Mouse (Mus musculus): ENCODE measurements at regions not wholly inside any gene's neighbourhood (a gene's known extent, or its start where the extent isn't known, plus 50 kb on each side); places are given as distances from the start of the nearest gene placed in this dataset.

GRCm38 (mm10) chr11:24377530-24377929, 299.7 kb downstream of the Bcl11a start:
- no peak for DNase-seq (ENCODE audit: low read depth, low spot score)

- DNase-seq (ENCODE audit: low read depth, low spot score): no peak
Measured at GRCm38 (mm10) chr11:24390578-24390977, 312.7 kb downstream of the Bcl11a start.

GRCm38 (mm10) chr11:24391385-24391784, 313.5 kb downstream of the Bcl11a start:
- DNase-seq (ENCODE audit: low read depth, low spot score): no peak

- no peak for DNase-seq (ENCODE audit: low read depth, low spot score)
Measured at GRCm38 (mm10) chr11:24395478-24395877, 317.6 kb downstream of the Bcl11a start.

DNA sequence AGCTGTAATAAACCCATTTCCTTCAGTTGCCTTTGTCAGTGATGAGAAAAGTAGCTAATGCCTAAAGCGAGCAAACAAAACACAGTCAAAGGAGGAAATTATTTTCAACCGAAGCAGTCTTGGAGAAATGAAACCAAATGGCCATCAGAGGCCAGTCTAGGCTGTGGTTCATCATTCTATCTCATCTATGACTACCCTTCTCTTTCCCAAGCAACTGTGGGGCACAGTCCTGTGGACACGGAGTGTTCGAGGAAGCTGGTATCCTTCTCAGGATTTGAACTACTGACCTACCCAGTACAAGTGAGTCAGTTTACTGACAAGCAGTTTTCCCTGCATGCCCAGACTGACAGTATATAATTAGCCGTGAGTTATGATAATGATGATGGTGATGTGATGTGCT, 319.1 kb downstream of the Bcl11a start:
- DNase-seq (ENCODE audit: low read depth, low spot score): no peak

DNA sequence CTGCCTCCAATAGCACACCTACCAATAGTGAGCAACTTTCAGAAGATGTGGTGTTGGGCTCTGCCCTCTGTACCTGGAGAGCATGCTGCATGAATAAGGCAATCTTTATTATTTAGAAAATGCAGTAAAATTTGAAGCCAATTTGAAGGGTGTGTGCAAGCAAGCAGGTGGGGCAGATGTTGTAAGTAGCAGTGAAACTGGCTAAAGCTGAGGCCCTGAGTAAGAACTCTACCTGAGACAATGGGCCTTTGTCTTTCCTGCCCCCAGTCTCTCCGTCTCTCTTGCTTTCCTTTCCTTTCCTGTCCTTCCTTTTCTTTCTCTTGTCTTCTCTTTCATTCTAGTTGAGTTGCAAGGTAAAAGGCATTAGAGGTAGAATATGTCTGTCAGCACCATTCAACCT, 319.9 kb downstream of the Bcl11a start:
- no peak for DNase-seq (ENCODE audit: low read depth, low spot score)

- no peak for DNase-seq (ENCODE audit: low read depth, low spot score)
Measured at GRCm38 (mm10) chr11:24401151-24401550, 323.3 kb downstream of the Bcl11a start.

DNA sequence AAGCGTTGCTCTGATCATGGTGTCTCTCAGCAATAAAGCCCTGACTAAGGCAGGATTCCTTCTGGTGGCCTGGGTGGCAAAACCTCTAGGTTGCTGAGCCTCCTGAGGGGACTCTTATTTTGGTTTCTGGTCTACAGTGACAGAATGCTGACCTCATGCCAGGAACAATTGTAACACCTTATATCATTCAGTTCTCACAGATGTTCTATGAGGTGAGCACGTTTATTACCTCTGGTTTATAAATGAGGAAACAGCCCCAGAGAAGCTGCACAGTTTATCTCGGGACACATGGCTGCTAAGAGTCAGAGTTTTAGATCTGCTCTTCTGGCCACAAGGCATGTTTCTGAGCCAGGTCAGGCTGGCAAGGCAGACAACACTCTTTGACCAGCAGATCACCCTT, 324.3 kb downstream of the Bcl11a start:
- DNase-seq (ENCODE audit: low read depth, low spot score): no peak

- no peak for DNase-seq (ENCODE audit: low read depth, low spot score)
Measured at GRCm38 (mm10) chr11:24414804-24415203, 336.9 kb downstream of the Bcl11a start.

DNA sequence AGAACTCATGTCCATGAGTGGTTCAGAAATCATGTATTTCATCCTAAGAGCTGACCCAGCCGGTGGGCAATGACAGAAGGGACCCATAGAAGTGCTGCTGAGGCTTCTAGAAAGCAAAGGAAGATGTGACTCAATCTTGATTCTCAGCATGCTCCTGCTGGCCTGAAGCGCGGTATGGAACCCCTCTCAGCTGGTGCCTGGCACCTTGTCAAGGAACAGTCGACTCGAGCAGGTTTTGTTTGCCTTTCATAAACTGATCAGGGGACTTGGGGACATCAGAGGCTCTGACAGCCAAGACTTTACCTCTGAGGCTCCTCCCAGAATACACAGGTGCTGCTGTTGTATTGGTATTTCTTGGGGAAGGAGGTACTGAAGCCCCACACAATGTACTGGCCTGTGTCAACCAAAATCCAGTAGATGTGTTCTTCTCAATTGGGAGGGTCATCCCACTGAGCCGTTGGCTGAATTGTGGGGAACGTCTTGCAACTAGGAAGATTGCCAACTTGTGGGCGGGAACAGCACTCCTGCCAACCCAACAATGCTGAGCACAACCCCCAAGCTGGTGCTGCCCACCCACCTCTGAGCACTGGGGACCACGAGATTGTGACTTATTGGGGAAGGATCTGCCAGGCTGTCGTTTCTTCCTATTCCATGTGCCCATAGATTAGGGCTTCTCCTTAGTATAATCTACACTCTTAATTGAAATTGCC, 344.4 kb downstream of the Bcl11a start:
- DNase-seq (ENCODE audit: low read depth, low spot score): no peak

DNA sequence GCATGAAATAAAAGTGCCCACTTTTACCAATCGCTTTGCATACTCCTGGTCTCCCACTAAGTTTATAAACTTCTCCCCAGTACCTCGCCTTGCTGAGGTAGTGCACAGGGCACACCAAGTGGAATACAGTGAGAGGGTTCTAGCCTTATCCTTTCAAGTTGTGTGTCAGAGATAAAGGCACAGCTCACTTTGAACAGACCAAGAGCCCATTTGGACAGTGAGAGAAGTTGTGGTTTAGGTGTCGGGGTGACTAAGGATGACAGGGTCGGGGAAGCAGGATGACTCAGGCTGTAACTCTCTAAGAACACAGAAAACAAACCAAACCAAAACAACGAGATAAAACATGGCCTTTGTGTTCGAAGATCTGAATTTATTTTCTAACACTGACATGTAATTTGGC, 345.4 kb downstream of the Bcl11a start:
- no peak for DNase-seq (ENCODE audit: low read depth, low spot score)

DNA sequence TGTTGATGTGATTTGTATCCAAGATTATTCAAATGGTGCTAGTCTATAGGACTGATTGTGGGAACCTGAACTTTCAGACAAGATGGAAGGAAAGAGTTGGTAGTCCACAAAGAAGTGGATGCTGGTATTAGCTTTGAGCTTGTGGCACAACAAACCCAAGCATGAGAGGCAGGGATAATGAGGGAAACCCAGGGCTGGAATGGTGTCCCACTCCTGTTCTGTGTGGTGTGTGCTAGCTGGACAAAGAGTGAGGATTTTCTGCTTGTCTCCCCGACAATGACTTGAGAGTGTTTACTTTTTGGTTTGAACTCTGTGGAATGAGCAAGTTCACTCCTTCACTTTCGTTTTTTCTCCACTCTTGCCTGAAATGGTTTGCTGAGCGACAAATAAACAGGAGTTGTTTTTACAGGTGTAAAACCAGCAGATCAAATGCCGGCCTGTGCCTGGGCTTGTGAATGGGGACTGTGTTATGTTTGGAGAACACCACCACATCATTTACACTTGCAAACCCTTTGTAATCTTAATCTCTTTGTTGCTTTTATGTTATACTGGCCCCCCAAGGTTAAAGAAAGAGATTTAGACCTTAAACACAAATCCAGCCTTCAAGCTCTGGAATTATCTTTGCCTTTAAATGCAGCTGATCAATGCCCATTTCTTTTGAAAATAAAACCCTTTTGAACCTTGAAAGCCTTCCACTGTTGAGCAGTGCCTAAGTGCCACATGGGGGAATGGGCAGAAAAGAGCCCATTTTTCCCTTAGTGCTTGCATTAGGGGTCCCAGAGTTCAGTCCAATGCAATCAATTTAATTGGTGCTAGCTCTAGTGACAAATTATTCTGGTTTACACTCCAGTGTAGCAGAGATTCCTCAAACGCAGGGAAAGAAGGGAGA, 349.4 kb downstream of the Bcl11a start:
- peak; percentile 8 for DNase-seq (ENCODE audit: low read depth, low spot score)

DNA sequence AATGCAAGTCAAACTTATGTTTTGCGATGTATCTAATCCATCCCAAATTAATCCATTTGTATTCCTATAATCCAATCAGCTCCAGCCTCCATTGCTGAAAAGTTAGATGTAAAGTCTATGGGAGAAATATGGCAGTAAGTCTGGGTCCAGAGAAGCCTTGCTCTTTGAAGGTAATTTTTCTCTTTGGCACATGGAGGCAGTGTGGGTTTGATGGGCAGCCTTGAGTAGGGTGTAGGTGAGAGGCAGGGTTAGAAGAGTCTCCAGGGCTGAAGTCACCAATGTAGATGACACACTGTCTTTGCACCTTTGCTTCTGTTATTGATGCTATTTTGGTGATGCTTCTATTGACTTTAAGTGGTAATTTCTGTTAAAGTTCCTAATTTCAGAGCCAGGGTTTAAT, 370.8 kb downstream of the Bcl11a start:
- DNase-seq (ENCODE audit: low read depth, low spot score): no peak

DNA sequence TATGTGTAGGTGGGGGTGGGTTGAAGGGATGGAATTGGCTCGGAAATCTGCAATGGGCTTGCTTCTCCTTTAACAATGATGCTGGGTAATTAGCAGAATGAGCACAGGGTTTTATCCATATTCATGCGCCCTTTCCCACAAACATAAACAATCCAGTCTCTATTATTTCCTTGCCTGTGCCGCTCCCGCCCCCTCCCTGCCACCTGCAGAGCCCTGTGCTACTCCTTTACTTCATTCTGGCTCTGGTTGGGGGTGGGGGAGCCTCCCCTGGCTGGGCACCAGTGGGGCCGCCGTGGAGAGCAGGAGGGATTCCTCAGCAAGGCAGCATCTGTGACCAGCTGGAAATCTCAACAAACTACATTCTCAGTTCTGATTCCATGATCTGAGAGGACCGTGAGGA, 374.4 kb downstream of the Bcl11a start:
- no peak for DNase-seq (ENCODE audit: low read depth, low spot score)

- DNase-seq (ENCODE audit: low read depth, low spot score): no peak
Measured at GRCm38 (mm10) chr11:24464642-24465041, 386.8 kb downstream of the Bcl11a start.

DNA sequence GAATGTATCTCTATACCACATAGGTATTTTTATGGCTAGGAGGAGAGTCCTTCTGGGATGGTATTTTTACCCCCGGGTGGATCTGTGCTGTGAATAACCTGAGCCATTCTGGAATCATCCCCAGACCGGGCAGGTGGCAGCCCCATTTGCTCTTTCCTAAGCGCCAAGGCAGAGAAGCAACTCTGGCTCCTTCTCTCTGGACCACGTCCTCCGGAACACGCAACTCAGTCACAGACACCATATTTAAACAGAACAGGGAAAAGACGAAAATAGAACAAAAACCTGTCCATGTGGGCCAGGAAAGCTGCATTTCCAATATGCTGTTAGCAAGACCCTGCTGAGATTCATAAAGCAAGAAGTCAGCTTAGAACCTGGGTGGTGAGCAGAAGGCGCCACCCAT, 389.6 kb downstream of the Bcl11a start:
- no peak for DNase-seq (ENCODE audit: low read depth, low spot score)

DNA sequence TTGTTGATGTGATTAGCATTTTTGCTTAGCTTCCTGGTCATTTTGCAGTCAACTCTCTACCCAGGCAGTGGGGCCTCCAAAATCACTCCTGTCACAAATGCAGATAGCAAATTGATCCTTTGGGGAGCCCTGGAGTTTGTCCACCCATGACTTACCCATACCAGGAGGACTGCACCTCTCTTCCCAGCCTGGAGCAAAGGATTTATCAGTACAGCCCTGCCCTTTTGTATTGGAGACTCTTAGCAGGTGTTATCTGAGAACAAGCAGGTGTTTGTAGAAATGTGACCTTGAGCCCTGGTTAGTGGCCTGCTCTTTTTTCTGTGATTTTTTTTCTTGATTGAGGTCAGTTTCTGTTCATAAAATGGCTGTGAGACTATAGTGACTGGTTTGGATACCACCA, 392.6 kb downstream of the Bcl11a start:
- no peak for DNase-seq (ENCODE audit: low read depth, low spot score)

DNA sequence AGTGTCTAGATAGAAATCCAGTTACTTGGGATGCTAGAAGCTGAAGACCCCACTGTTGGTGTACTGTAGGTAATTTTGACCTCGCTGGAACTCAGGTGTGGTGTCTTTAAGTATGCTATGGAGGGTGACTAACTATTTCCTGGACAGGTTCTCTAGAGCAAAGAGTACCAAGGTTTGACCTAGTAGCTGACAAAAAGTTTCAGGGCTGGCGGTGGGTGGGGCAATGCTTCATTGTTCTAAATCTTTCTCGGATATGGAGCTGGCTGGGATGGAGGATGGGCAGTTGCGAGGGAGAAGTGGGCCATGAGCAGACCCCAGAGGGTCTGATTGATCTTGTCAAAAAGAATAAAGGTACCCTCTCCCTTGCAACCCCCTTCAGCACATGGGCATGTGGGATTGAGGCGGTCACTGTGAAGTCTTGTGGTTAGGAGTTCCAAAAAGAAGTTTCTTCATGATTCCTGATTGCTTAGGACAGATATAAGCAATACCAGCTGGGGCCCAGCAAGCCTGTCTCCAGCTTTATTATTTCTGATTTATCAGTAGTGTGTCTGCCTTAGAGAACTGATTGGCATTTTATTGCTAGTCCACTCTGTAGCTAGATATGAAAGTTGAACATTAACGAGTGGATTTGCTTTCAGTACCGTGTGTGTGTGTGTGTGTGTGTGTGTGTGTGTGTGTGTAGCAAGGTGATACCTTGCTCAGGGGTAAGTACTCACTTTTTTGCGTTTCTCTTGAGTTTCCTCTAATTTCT, 394.9 kb downstream of the Bcl11a start:
- DNase-seq (ENCODE audit: low read depth, low spot score): no peak

DNA sequence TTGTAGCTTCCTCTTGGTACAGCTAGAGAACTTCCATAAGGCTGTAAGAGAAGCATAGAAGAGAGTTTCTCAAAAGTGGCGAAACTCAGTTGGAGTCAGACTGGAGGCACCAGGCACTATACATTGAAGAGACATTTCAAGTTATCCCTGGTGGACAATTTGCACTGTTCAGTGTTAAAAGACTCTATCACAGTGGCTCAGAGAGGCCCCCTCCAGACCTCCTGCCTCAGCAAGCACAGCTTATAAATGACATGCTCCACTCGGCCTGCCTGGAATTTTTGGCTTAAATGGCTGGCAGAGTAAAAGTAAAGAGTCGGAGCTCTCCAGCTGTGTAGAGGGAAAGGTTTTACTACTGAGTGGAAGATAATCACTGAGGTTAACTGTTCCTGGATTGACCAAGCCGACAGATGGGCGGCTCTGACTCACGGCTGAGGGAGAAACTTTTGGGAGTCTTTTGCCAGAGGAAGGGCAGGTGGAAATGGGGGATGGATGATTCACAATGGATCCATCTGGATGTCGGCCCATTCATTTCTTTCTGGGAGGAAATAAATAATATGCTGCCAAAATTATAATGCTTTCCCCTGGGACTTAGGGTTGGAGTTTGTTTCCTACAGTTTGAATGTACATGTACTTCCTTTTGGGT, 395.6 kb downstream of the Bcl11a start:
- DNase-seq (ENCODE audit: low read depth, low spot score): no peak

GRCm38 (mm10) chr11:24502722-24503424, 425.0 kb downstream of the Bcl11a start:
- no peak for DNase-seq (ENCODE audit: low read depth, low spot score)

DNA sequence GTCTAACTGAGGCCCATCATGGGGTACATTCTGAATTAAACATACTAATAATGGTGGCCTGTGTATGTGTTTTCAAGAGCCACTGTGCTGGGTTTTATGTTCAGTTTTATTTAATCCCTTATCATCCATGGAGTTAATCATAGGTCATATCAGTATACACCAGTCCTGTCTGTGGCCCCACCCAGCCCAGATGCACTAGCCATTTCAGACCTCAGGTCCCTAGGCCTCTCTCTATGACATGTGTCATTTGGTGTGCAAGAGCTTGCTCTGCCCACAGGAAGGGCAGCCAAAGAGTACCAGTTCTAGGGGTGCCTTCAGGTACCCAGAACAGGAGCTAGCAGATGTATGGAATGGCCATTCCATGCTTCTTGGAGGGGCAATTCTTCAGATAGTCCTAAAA, 437.7 kb downstream of the Bcl11a start:
- DNase-seq (ENCODE audit: low read depth, low spot score): no peak

Measured in embryo, embryonic 11.5 days (tissue).